Mouse (Mus musculus) limb, embryonic 14.5 days (tissue): ENCODE data around the gene Slc16a5. TPM values are rescaled to one million over a fixed set of nuclear protein-coding genes. Genes with fewer than 3 reads are reported as not detected.
A peak's percentile ranks its signal among the peaks of the same experiment; 100 is the strongest.

ENCODE experiments used
- ATAC-seq: fragments of 200-750 bp; cut with Nextera tagmentation; 2 replicates; pipeline ENCODE4 v1.8.0; 2017; ENCODE audit warnings: low read depth, moderate number of reproducible peaks, moderate TSS enrichment; ENCODE audit not compliant: low FRiP score
- DNase-seq: peaks from one replicate; pipeline ENCODE4 v3.0.0-alpha.2; 2015; ENCODE audit warnings: low spot score
- H3K27ac ChIP-seq: fragments of 300-500 bp; sonication (generic); replicated peaks from 2 replicates; pipeline ENCODE4 v1.5.1; 2014; ENCODE audit warnings: low read depth, mild to moderate bottlenecking, low read length, moderate library complexity, mixed read lengths
- H3K27me3 ChIP-seq: fragments of 300-500 bp; sonication (generic); 2 replicates; pipeline ENCODE4 v1.6.1; 2014; ENCODE audit warnings: low read length, mixed read lengths; ENCODE audit not compliant: control insufficient read depth, insufficient read depth
- H3K36me3 ChIP-seq: fragments of 300-500 bp; sonication (generic); 2 replicates; pipeline ENCODE4 v1.6.1; 2014; ENCODE audit warnings: mild to moderate bottlenecking, low read length, moderate library complexity, mixed read lengths; ENCODE audit not compliant: control insufficient read depth, insufficient read depth
- H3K4me1 ChIP-seq: fragments of 300-500 bp; sonication (generic); 2 replicates; pipeline ENCODE4 v1.6.1; 2014; ENCODE audit warnings: antibody characterized with exemption, low read length, mixed read lengths; ENCODE audit not compliant: control insufficient read depth, insufficient read depth
- H3K4me2 ChIP-seq: fragments of 300-500 bp; sonication (generic); replicated peaks from 2 replicates; pipeline ENCODE4 v1.6.1; 2014; ENCODE audit warnings: low read depth, mild to moderate bottlenecking, low read length, moderate library complexity; ENCODE audit not compliant: severe bottlenecking
- H3K4me3 ChIP-seq: fragments of 300-500 bp; sonication (generic); replicated peaks from 2 replicates; pipeline ENCODE4 v1.5.1; 2014; ENCODE audit warnings: low read length
- H3K9ac ChIP-seq: fragments of 300-500 bp; sonication (generic); 2 replicates; pipeline ENCODE4 v1.6.1; 2014; ENCODE audit warnings: mild to moderate bottlenecking, low read depth, low read length, moderate library complexity; ENCODE audit not compliant: severe bottlenecking
- H3K9me3 ChIP-seq: fragments of 300-500 bp; sonication (generic); 2 replicates; pipeline ENCODE4 v1.6.1; 2016; ENCODE audit warnings: low read length; ENCODE audit not compliant: control insufficient read depth
- POLR2A ChIP-seq: fragments of 200-500 bp; IDR thresholded peaks from 2 replicates; pipeline ENCODE4 v1.8.0; 2012; ENCODE audit warnings: inconsistent platforms, mild to moderate bottlenecking, moderate library complexity, borderline replicate concordance; ENCODE audit not compliant: insufficient read depth, insufficient read length; ENCODE audit errors: extremely low read depth
- WGBS: fragments of 180-500 bp; shearing (Covaris S2); extraction: QIAGEN DNeasy Blood & Tissue Kit; methylation state at CpG from one replicate; pipeline ENCODE4 v1.1.7; 2014; 5-methylcytosine and 5-hydroxymethylcytosine counted together
- polyA plus RNA-seq, 2 experiments: library from polyadenylated mRNA; depleted of rRNA in 1 of 2; stranded (reverse) in 1 of 2; unstranded in 1 of 2; fragments of >200 nt; fragmentation: Nextera tagmentation in 1 of 2; extraction: Ambion mirVana in 1 of 2; gene quantifications; 2 replicates each; pipeline versions ENCODE4 v1.2.1 to v1.2.3; 2012 to 2014

Slc16a5 gene
- polyA plus RNA-seq, 2 experiments: 0.04 TPM; not detected in 1

GRCm38 (mm10) chr11:115423091-115423490, 39.2 kb upstream of the Slc16a5 start:
- H3K9me3 ChIP-seq: no peaks in the 10 kb centered on the region
- no peak overlapping the region for H3K27ac ChIP-seq
- ATAC-seq: no peak
- no peaks in the 10 kb centered on the region for H3K27me3 ChIP-seq
- no peak overlapping the region for H3K4me2 ChIP-seq
- no peak for TF ChIP-seq POLR2A
- H3K36me3 ChIP-seq: peaks cover 46% of the 10 kb centered on the region
- no peak for DNase-seq
- WGBS: 82% methylated on average over 3 of the region's 3 CpGs
- peaks cover 22% of the 10 kb centered on the region for H3K4me1 ChIP-seq
- no peak overlapping the region for H3K4me3 ChIP-seq
- H3K9ac ChIP-seq: no peak overlapping the region

- Histone ChIP-seq H3K36me3 (peaks cover 60% of the 10 kb centered on the region), H3K4me2 (no peak overlapping the region), H3K9me3 (no peaks in the 10 kb centered on the region), H3K4me1 (peaks cover 17% of the 10 kb centered on the region), H3K27me3 (no peaks in the 10 kb centered on the region), H3K9ac (no peak overlapping the region), H3K27ac (no peak overlapping the region), H3K4me3 (no peak overlapping the region)
- ATAC-seq: no peak
- no peak for TF ChIP-seq POLR2A
- DNase-seq: no peak
- 86% methylated on average over 7 of the region's 7 CpGs for WGBS
Observed at GRCm38 (mm10) chr11:115424666-115425065, 37.6 kb upstream of the Slc16a5 start.

- Histone ChIP-seq H3K4me1 (peaks cover 17% of the 10 kb centered on the region), H3K27me3 (no peaks in the 10 kb centered on the region), H3K9ac (peak overlapping the region; percentile 21; the same call in 1 of the 2 replicates), H3K27ac (no peak overlapping the region), H3K9me3 (no peaks in the 10 kb centered on the region), H3K4me3 (no peak overlapping the region), H3K4me2 (no peak overlapping the region), H3K36me3 (peaks cover 70% of the 10 kb centered on the region)
- ATAC-seq (no peak), DNase-seq (no peak)
- WGBS: 82% methylated on average over 6 of the region's 6 CpGs
- TF ChIP-seq POLR2A: no peak
Observed at GRCm38 (mm10) chr11:115425671-115426070, 36.6 kb upstream of the Slc16a5 start.

- DNase-seq: peak; percentile 82
- no peak overlapping the region for H3K27ac ChIP-seq
- no peak overlapping the region for H3K4me3 ChIP-seq
- 47% methylated on average over 20 of the region's 20 CpGs for WGBS
- H3K9me3 ChIP-seq: no peaks in the 10 kb centered on the region
- ATAC-seq: peak; percentile 75; the same call in 1 of the 2 replicates
- H3K27me3 ChIP-seq: no peaks in the 10 kb centered on the region
- H3K4me1 ChIP-seq: peaks cover 9% of the 10 kb centered on the region
- TF ChIP-seq POLR2A: no peak
- peak overlapping the region; percentile 7; the same call in 1 of the 2 replicates for H3K9ac ChIP-seq
- peaks cover 84% of the 10 kb centered on the region for H3K36me3 ChIP-seq
- H3K4me2 ChIP-seq: 0 out of 2 replicates have a peak overlapping the region, but pooled peaks have one; percentile 19
Observed at GRCm38 (mm10) chr11:115427482-115428331, 34.6 kb upstream of the Slc16a5 start.

GRCm38 (mm10) chr11:115429307-115429706, 33.0 kb upstream of the Slc16a5 start:
- Histone ChIP-seq H3K4me1 (peaks cover 9% of the 10 kb centered on the region), H3K4me3 (no peak overlapping the region), H3K27ac (no peak overlapping the region), H3K36me3 (peaks cover 81% of the 10 kb centered on the region), H3K9me3 (no peaks in the 10 kb centered on the region), H3K4me2 (no peak overlapping the region), H3K9ac (no peak overlapping the region), H3K27me3 (no peaks in the 10 kb centered on the region)
- no peak for ATAC-seq
- TF ChIP-seq POLR2A: no peak
- no peak for DNase-seq
- WGBS: 81% methylated on average over 7 of the region's 7 CpGs
